Mouse (Mus musculus) myocyte (in vitro differentiated cells): Measurements from ENCODE around the gene Slc25a3. TPM values are rescaled to one million over a fixed set of nuclear protein-coding genes. Genes with fewer than 3 reads are reported as not detected.
A peak's percentile ranks its signal among the peaks of the same experiment; 100 is the strongest.

Source experiments
- H3K27me3 ChIP-seq: one replicate; pipeline ENCODE4 v1.6.1; 2011; ENCODE audit not compliant: control insufficient read depth, insufficient read depth, insufficient read length
- H3K36me3 ChIP-seq: one replicate; pipeline ENCODE4 v1.6.1; 2011; ENCODE audit not compliant: control insufficient read depth, insufficient read depth
- H3K4me2 ChIP-seq: one replicate; pipeline ENCODE4 v1.6.1; 2011; ENCODE audit warnings: low read depth, control low read depth
- H3K4me3 ChIP-seq: one replicate; pipeline ENCODE4 v1.5.1; 2011; ENCODE audit warnings: mild to moderate bottlenecking, control low read depth, moderate library complexity
- H3K79me2 ChIP-seq: one replicate; pipeline ENCODE4 v1.6.1; 2011; ENCODE audit not compliant: control insufficient read depth, insufficient read depth
- H3ac ChIP-seq: one replicate; pipeline ENCODE4 v1.6.1; 2011; ENCODE audit not compliant: control insufficient read depth, insufficient read length
- CEBPB ChIP-seq: IDR thresholded peaks from 2 replicates; pipeline ENCODE4 v1.6.1; 2011; ENCODE audit warnings: mild to moderate bottlenecking, moderate library complexity; ENCODE audit not compliant: poor library complexity, insufficient read depth, severe bottlenecking
- E2F4 ChIP-seq: IDR thresholded peaks from one replicate; pipeline ENCODE4 v1.6.1; 2011; ENCODE audit warnings: mild to moderate bottlenecking, control low read depth, moderate library complexity; ENCODE audit not compliant: insufficient read depth
- MAX ChIP-seq: IDR thresholded peaks from one replicate; pipeline ENCODE4 v1.6.1; 2011; ENCODE audit warnings: low read depth, mild to moderate bottlenecking, control low read depth
- MYOD1 ChIP-seq, 3 experiments: IDR thresholded peaks; one replicate each; pipeline ENCODE4 v1.6.1; 2011; ENCODE audit warnings: control low read depth in 2 of 3, low read depth in 2 of 3, mild to moderate bottlenecking in 2 of 3, moderate library complexity in 1 of 3; ENCODE audit not compliant: insufficient read length in 2 of 3, control insufficient read depth in 1 of 3
- MYOG ChIP-seq, 3 experiments: IDR thresholded peaks; one replicate each; pipeline ENCODE4 v1.6.1; 2011; ENCODE audit warnings: control low read depth in 2 of 3, low read depth in 2 of 3, mild to moderate bottlenecking in 2 of 3; ENCODE audit not compliant: insufficient read length in 2 of 3, control insufficient read depth in 1 of 3, insufficient read depth in 1 of 3
- POLR2A ChIP-seq: IDR thresholded peaks from one replicate; pipeline ENCODE4 v1.6.1; 2011; ENCODE audit warnings: low read depth, mild to moderate bottlenecking, control low read depth, moderate library complexity; ENCODE audit not compliant: insufficient read length
- POLR2AphosphoS2 ChIP-seq: IDR thresholded peaks from one replicate; pipeline ENCODE4 v1.6.1; 2011; ENCODE audit warnings: low read depth, control low read depth; ENCODE audit not compliant: insufficient read length
- REST ChIP-seq: IDR thresholded peaks from one replicate; pipeline ENCODE4 v1.6.1; 2011; ENCODE audit warnings: mild to moderate bottlenecking, control low read depth, moderate library complexity; ENCODE audit not compliant: insufficient read depth, insufficient read length
- SRF ChIP-seq: IDR thresholded peaks from one replicate; pipeline ENCODE4 v1.6.1; 2011; ENCODE audit warnings: low read depth; ENCODE audit not compliant: control insufficient read depth, insufficient read length
- TCF12 ChIP-seq: IDR thresholded peaks from one replicate; pipeline ENCODE4 v1.6.1; 2011; ENCODE audit warnings: mild to moderate bottlenecking, control low read depth; ENCODE audit not compliant: poor library complexity, insufficient read depth, severe bottlenecking
- TCF3 ChIP-seq: IDR thresholded peaks from one replicate; pipeline ENCODE4 v1.6.1; 2011; ENCODE audit warnings: low read depth, control low read depth; ENCODE audit not compliant: insufficient read length
- USF1 ChIP-seq: IDR thresholded peaks from one replicate; pipeline ENCODE4 v1.6.1; 2011; ENCODE audit warnings: low read depth, mild to moderate bottlenecking, control low read depth, moderate library complexity
- polyA plus RNA-seq: library from polyadenylated mRNA; unstranded; fragments of >200 nt; fragmentation: generic; extraction: Trizol; gene quantifications from one replicate; pipeline ENCODE4 v1.2.1, GENCODE M21; 2012; ENCODE audit warnings: missing spikeins

Slc25a3 gene
- polyA plus RNA-seq, 1 experiment: 846 TPM

GRCm38 (mm10) chr10:91170143-91170941 lies 46.5 kb upstream of the Slc25a3 start:
- Histone ChIP-seq H3K79me2 (peaks cover 51% of the 10 kb centered on the region), H3K36me3 (peaks cover 6% of the 10 kb centered on the region), H3K4me3 (peak overlapping the region; percentile 52), H3K4me2 (peak overlapping the region; percentile 82), H3K27me3 (no peaks in the 10 kb centered on the region), H3ac (peak overlapping the region; percentile 86)
- TF ChIP-seq POLR2AphosphoS2 (peak; percentile 58), POLR2A (peak; percentile 62), CEBPB (no peak), MYOG (IDR thresholded peaks at IDR 0.05; ENCODE audit: control insufficient read depth in 1 of 3, insufficient read depth in 1 of 3, insufficient read length in 2 of 3, low read depth in 2 of 3) (no peak), REST (no peak), SRF (no peak), E2F4 (peak; percentile 80), TCF12 (no peak), MAX (no peak), USF1 (no peak), TCF3 (no peak), MYOD1 (IDR thresholded peaks at IDR 0.05; ENCODE audit: control insufficient read depth in 1 of 3, insufficient read length in 2 of 3, low read depth in 2 of 3) (no peak)

DNA sequence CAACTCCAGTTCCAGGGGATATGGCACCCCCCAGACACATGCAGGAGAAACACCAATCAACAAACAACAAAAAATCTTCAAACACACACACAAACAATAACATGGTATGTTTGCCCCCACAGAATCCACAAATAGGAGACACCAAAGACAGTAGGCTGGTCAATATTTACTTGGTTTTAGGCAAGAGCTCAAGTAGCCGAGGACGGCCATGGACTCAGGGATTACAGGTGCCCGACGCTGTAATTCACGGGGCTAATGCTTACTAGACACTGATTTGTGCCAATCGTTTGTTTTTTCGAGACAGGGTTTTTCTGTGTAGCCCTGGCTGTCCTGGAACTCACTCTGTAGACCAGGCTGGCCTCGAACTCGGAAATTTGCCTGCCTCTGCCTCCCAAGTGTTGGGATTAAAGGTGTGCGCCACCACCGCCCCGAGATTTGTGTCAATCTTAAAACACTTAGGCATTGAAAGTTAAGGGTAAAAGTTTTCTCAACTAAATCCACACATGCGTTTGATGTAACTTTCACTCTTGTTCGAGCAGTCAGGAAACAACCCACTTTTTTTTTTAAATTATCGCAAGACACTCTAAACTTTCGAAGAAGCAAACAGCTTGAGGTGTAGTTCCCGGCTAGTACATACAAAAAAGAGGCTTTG lies 45.7 kb upstream of the Slc25a3 start:
- Histone ChIP-seq H3ac (no peak overlapping the region), H3K4me3 (peak overlapping the region; percentile 52), H3K79me2 (peaks cover 59% of the 10 kb centered on the region), H3K4me2 (peak overlapping the region; percentile 82), H3K27me3 (no peaks in the 10 kb centered on the region), H3K36me3 (peaks cover 14% of the 10 kb centered on the region)
- TF ChIP-seq MYOG (IDR thresholded peaks at IDR 0.05; ENCODE audit: control insufficient read depth in 1 of 3, insufficient read depth in 1 of 3, insufficient read length in 2 of 3, low read depth in 2 of 3): no peak
- no peak for TF ChIP-seq USF1
- no peak for TF ChIP-seq TCF3
- no peak for TF ChIP-seq CEBPB
- no peak for TF ChIP-seq TCF12

GRCm38 (mm10) chr10:91167352-91167751 lies 43.5 kb upstream of the Slc25a3 start:
- Histone ChIP-seq H3K27me3 (no peaks in the 10 kb centered on the region), H3K4me2 (peak overlapping the region; percentile 82), H3ac (no peak overlapping the region), H3K36me3 (peaks cover 36% of the 10 kb centered on the region), H3K79me2 (peaks cover 79% of the 10 kb centered on the region), H3K4me3 (peak overlapping the region; percentile 52)
- no peak for TF ChIP-seq POLR2A
- no peak for TF ChIP-seq CEBPB
- TF ChIP-seq MAX: no peak
- TF ChIP-seq USF1: no peak
- TF ChIP-seq MYOG (IDR thresholded peaks at IDR 0.05; ENCODE audit: control insufficient read depth in 1 of 3, insufficient read depth in 1 of 3, insufficient read length in 2 of 3, low read depth in 2 of 3): no peak
- no peak for TF ChIP-seq TCF12
- TF ChIP-seq POLR2AphosphoS2: no peak
- no peak for TF ChIP-seq REST
- no peak for TF ChIP-seq E2F4
- no peak for TF ChIP-seq MYOD1 (IDR thresholded peaks at IDR 0.05; ENCODE audit: control insufficient read depth in 1 of 3, insufficient read length in 2 of 3, low read depth in 2 of 3)

- Histone ChIP-seq H3K79me2 (peaks cover 84% of the 10 kb centered on the region), H3K27me3 (no peaks in the 10 kb centered on the region), H3K4me2 (peak overlapping the region; percentile 82), H3ac (no peak overlapping the region), H3K36me3 (peaks cover 38% of the 10 kb centered on the region), H3K4me3 (peak overlapping the region; percentile 52)
- TF ChIP-seq REST (no peak), TCF3 (no peak), MAX (no peak), CEBPB (no peak), MYOG (IDR thresholded peaks at IDR 0.05; ENCODE audit: control insufficient read depth in 1 of 3, insufficient read depth in 1 of 3, insufficient read length in 2 of 3, low read depth in 2 of 3) (no peak), TCF12 (no peak), USF1 (no peak), POLR2A (no peak), POLR2AphosphoS2 (no peak), MYOD1 (IDR thresholded peaks at IDR 0.05; ENCODE audit: control insufficient read depth in 1 of 3, insufficient read length in 2 of 3, low read depth in 2 of 3) (no peak), SRF (no peak), E2F4 (no peak)
Measured at GRCm38 (mm10) chr10:91166890-91167289, 43.0 kb upstream of the Slc25a3 start.
